Mouse (Mus musculus) heart, embryonic 16.5 days (tissue): ENCODE measurements around the gene Gpr162. TPM values are rescaled to one million over a fixed set of nuclear protein-coding genes. Genes with fewer than 3 reads are reported as not detected.
"Not testable (repeated sequence)": the region's sequence is repeated elsewhere in the genome, so short reads cannot be mapped to it uniquely, and the experiment has no call there.

Source experiments
- ATAC-seq: fragments of 200-750 bp; cut with Nextera tagmentation; replicated peaks from 2 replicates; pipeline ENCODE4 v1.8.0; 2017; ENCODE audit warnings: moderate number of reproducible peaks; ENCODE audit not compliant: insufficient read depth, low FRiP score; ENCODE audit errors: extremely low read depth
- H3K27ac ChIP-seq: fragments of 300-500 bp; sonication (generic); 2 replicates; pipeline ENCODE4 v1.5.1; 2014; ENCODE audit warnings: mild to moderate bottlenecking, low read length, control low read depth, moderate library complexity
- H3K27me3 ChIP-seq: fragments of 300-500 bp; sonication (generic); 2 replicates; pipeline ENCODE4 v1.6.1; 2014; ENCODE audit warnings: low read length, mixed read lengths; ENCODE audit not compliant: control insufficient read depth, insufficient read depth
- H3K36me3 ChIP-seq: fragments of 300-500 bp; sonication (generic); 2 replicates; pipeline ENCODE4 v1.6.1; 2014; ENCODE audit not compliant: control insufficient read depth, insufficient read depth
- H3K4me1 ChIP-seq: fragments of 300-500 bp; sonication (generic); 2 replicates; pipeline ENCODE4 v1.6.1; 2014; ENCODE audit warnings: low read length, mixed read lengths; ENCODE audit not compliant: control insufficient read depth, insufficient read depth
- H3K4me2 ChIP-seq: fragments of 300-500 bp; sonication (generic); 2 replicates; pipeline ENCODE4 v1.6.1; 2014; ENCODE audit warnings: low read depth, mild to moderate bottlenecking, control low read depth, low read length
- H3K4me3 ChIP-seq: fragments of 300-500 bp; sonication (generic); 2 replicates; pipeline ENCODE4 v1.5.1; 2014; ENCODE audit warnings: mild to moderate bottlenecking, control low read depth, low read length
- H3K9ac ChIP-seq: fragments of 300-500 bp; sonication (generic); 2 replicates; pipeline ENCODE4 v1.6.1; 2014; ENCODE audit warnings: low read length, control low read depth
- H3K9me3 ChIP-seq: fragments of 300-500 bp; sonication (generic); replicated peaks from 2 replicates; pipeline ENCODE4 v1.6.1; 2016; ENCODE audit warnings: low read length; ENCODE audit not compliant: control insufficient read depth
- WGBS: fragments of 180-500 bp; shearing (Covaris S2); extraction: QIAGEN DNeasy Blood & Tissue Kit; methylation state at CpG from one replicate; pipeline ENCODE4 v1.1.7; 2014; 5-methylcytosine and 5-hydroxymethylcytosine counted together
- polyA plus RNA-seq: library from polyadenylated mRNA; unstranded; fragments of >200 nt; fragmentation: Nextera tagmentation; extraction: Ambion mirVana; gene quantifications from 2 replicates; pipeline ENCODE4 v1.2.1, GENCODE M21; 2015

Gene Gpr162
- polyA plus RNA-seq, 1 experiment from 2014 or later: 2.7 TPM

- peaks cover 8% of the 10 kb centered on the region for H3K4me1 ChIP-seq
- H3K27me3 ChIP-seq: peaks cover 2% of the 10 kb centered on the region; the same call in 1 of the 2 replicates
- peak overlapping the region; percentile 90 for H3K4me2 ChIP-seq
- H3K9me3 ChIP-seq: no peaks in the 10 kb centered on the region
- under 1% methylated on average over 23 of the region's 23 CpGs for WGBS
- peak overlapping the region; percentile 98 for H3K27ac ChIP-seq
- ATAC-seq: peak; percentile 82
- H3K36me3 ChIP-seq: no peaks in the 10 kb centered on the region
- peak overlapping the region; percentile 65 for H3K4me3 ChIP-seq
- H3K9ac ChIP-seq: peak overlapping the region; percentile 81
Observed at GRCm38 (mm10) chr6:124903580-124904151, 39.9 kb upstream of the Gpr162 start.

- H3K4me2 ChIP-seq: no peak overlapping the region
- H3K36me3 ChIP-seq: no peaks in the 10 kb centered on the region
- H3K9ac ChIP-seq: no peak overlapping the region
- ATAC-seq: no peak
- peaks cover 8% of the 10 kb centered on the region for H3K4me1 ChIP-seq
- H3K27ac ChIP-seq: no peak overlapping the region
- no peaks in the 10 kb centered on the region for H3K27me3 ChIP-seq
- H3K4me3 ChIP-seq: no peak overlapping the region
- no peaks in the 10 kb centered on the region for H3K9me3 ChIP-seq
Observed at GRCm38 (mm10) chr6:124901851-124902250, 38.1 kb upstream of the Gpr162 start.

- Histone ChIP-seq H3K4me2 (no peak overlapping the region), H3K4me3 (no peak overlapping the region), H3K9me3 (no peaks in the 10 kb centered on the region), H3K4me1 (peaks cover 8% of the 10 kb centered on the region), H3K9ac (no peak overlapping the region), H3K27ac (peak overlapping the region; percentile 44; the same call in 1 of the 2 replicates), H3K27me3 (no peaks in the 10 kb centered on the region), H3K36me3 (no peaks in the 10 kb centered on the region)
- ATAC-seq: no peak
- 31% methylated on average over 10 of the region's 10 CpGs for WGBS
Observed at GRCm38 (mm10) chr6:124900801-124901480, 37.2 kb upstream of the Gpr162 start.

GRCm38 (mm10) chr6:124900056-124900800 lies 36.4 kb upstream of the Gpr162 start:
- Histone ChIP-seq H3K27me3 (no peaks in the 10 kb centered on the region), H3K9me3 (no peaks in the 10 kb centered on the region), H3K36me3 (no peaks in the 10 kb centered on the region), H3K9ac (no peak overlapping the region), H3K4me2 (no peak overlapping the region), H3K27ac (peak overlapping the region; percentile 57), H3K4me3 (no peak overlapping the region), H3K4me1 (peaks cover 7% of the 10 kb centered on the region)
- 59% methylated on average over 8 of the region's 8 CpGs for WGBS
- no peak for ATAC-seq

GRCm38 (mm10) chr6:124898359-124898758 lies 34.6 kb upstream of the Gpr162 start:
- 30% methylated on average over 3 of the region's 3 CpGs for WGBS
- Histone ChIP-seq H3K4me2 (no peak overlapping the region), H3K9me3 (no peaks in the 10 kb centered on the region), H3K36me3 (no peaks in the 10 kb centered on the region), H3K27ac (no peak overlapping the region), H3K4me3 (no peak overlapping the region), H3K4me1 (no peaks in the 10 kb centered on the region), H3K9ac (no peak overlapping the region), H3K27me3 (no peaks in the 10 kb centered on the region)
- ATAC-seq: no peak

GRCm38 (mm10) chr6:124894113-124894512 lies 30.3 kb upstream of the Gpr162 start:
- not testable (repeated sequence) for H3K27me3 ChIP-seq, H3K9ac ChIP-seq, ATAC-seq, H3K36me3 ChIP-seq, H3K27ac ChIP-seq, H3K4me3 ChIP-seq, H3K4me1 ChIP-seq, H3K4me2 ChIP-seq, H3K9me3 ChIP-seq
- 84% methylated on average over 2 of the region's 2 CpGs for WGBS

- no peak overlapping the region for H3K9ac ChIP-seq
- H3K4me3 ChIP-seq: no peak overlapping the region
- no peak overlapping the region for H3K27ac ChIP-seq
- H3K27me3 ChIP-seq: no peaks in the 10 kb centered on the region
- no peaks in the 10 kb centered on the region for H3K9me3 ChIP-seq
- no peak overlapping the region for H3K4me2 ChIP-seq
- H3K4me1 ChIP-seq: no peaks in the 10 kb centered on the region
- no peak for ATAC-seq
- WGBS: 54% methylated on average over 6 of the region's 6 CpGs
- no peaks in the 10 kb centered on the region for H3K36me3 ChIP-seq
Observed at GRCm38 (mm10) chr6:124890997-124891396, 27.2 kb upstream of the Gpr162 start.

- Histone ChIP-seq H3K4me3 (no peak overlapping the region), H3K9ac (no peak overlapping the region), H3K4me1 (peaks cover 6% of the 10 kb centered on the region; the same call in 1 of the 2 replicates), H3K27me3 (no peaks in the 10 kb centered on the region), H3K4me2 (no peak overlapping the region), H3K36me3 (no peaks in the 10 kb centered on the region), H3K9me3 (no peaks in the 10 kb centered on the region), H3K27ac (no peak overlapping the region)
- no peak for ATAC-seq
- 86% methylated on average over 6 of the region's 6 CpGs for WGBS
Observed at GRCm38 (mm10) chr6:124888555-124889125, 24.9 kb upstream of the Gpr162 start.

GRCm38 (mm10) chr6:124887986-124888385 lies 24.2 kb upstream of the Gpr162 start, which contains the start of gene Cd4:
TSS of gene Cd4 (minus strand) at chr6:124888221.
- peaks cover 6% of the 10 kb centered on the region; the same call in 1 of the 2 replicates for H3K4me1 ChIP-seq
- no peak within 1 kb of the TSS for H3K27ac ChIP-seq
- H3K9ac ChIP-seq: no peak within 1 kb of the TSS
- ATAC-seq: no peak
- H3K4me2 ChIP-seq: no peak within 1 kb of the TSS
- 80% methylated on average over 9 of the region's 9 CpGs for WGBS
- no peak within 1 kb of the TSS for H3K4me3 ChIP-seq
- no peaks in the 10 kb centered on the region for H3K9me3 ChIP-seq
- no peaks in the 10 kb centered on the region for H3K36me3 ChIP-seq
- H3K27me3 ChIP-seq: no peaks in the 10 kb centered on the region
